Mouse (Mus musculus) lung, postnatal 0 days (tissue): Measurements from ENCODE around the gene Polrmt. TPM values are rescaled to one million over a fixed set of nuclear protein-coding genes. Genes with fewer than 3 reads are reported as not detected.
"Not testable (repeated sequence)": the region's sequence is repeated elsewhere in the genome, so short reads cannot be mapped to it uniquely, and the experiment has no call there.

Source experiments
- ATAC-seq: fragments of 200-750 bp; cut with Nextera tagmentation; 2 replicates; pipeline ENCODE4 v1.8.0; 2017; ENCODE audit warnings: moderate library complexity
- DNase-seq: peaks from one replicate; pipeline ENCODE4 v3.0.0-alpha.2; 2016; ENCODE audit warnings: low spot score
- H3K27ac ChIP-seq: fragments of 300-500 bp; sonication (generic); 2 replicates; pipeline ENCODE4 v1.5.1; 2014; ENCODE audit warnings: antibody characterized with exemption, mild to moderate bottlenecking, low read length, mixed read lengths
- H3K27me3 ChIP-seq: fragments of 300-500 bp; sonication (generic); replicated peaks from 2 replicates; pipeline ENCODE4 v1.6.1; 2014; ENCODE audit warnings: low read length, mixed read lengths; ENCODE audit not compliant: insufficient read depth
- H3K36me3 ChIP-seq: fragments of 300-500 bp; sonication (generic); 2 replicates; pipeline ENCODE4 v1.6.1; 2014; ENCODE audit warnings: low read length, mixed read lengths; ENCODE audit not compliant: insufficient read depth
- H3K4me1 ChIP-seq: fragments of 300-500 bp; sonication (generic); 2 replicates; pipeline ENCODE4 v1.6.1; 2014; ENCODE audit warnings: antibody characterized with exemption, low read depth, low read length, mixed read lengths; ENCODE audit not compliant: insufficient read depth
- H3K4me2 ChIP-seq: fragments of 300-500 bp; sonication (generic); replicated peaks from 2 replicates; pipeline ENCODE4 v1.6.1; 2014; ENCODE audit warnings: low read depth, mild to moderate bottlenecking, low read length, moderate library complexity, mixed read lengths
- H3K4me3 ChIP-seq: fragments of 300-500 bp; sonication (generic); 2 replicates; pipeline ENCODE4 v1.5.1; 2014; ENCODE audit warnings: low read depth, low read length
- H3K9ac ChIP-seq: fragments of 300-500 bp; sonication (generic); replicated peaks from 2 replicates; pipeline ENCODE4 v1.6.1; 2014; ENCODE audit warnings: low read depth, mild to moderate bottlenecking
- H3K9me3 ChIP-seq: fragments of 300-500 bp; sonication (generic); 2 replicates; pipeline ENCODE4 v1.6.1; 2016; ENCODE audit warnings: low read length, mixed read lengths
- CTCF ChIP-seq: IDR thresholded peaks from 2 replicates; pipeline ENCODE4 v1.5.1; 2016; ENCODE audit warnings: antibody characterized with exemption, mild to moderate bottlenecking
- EP300 ChIP-seq: IDR thresholded peaks from 2 replicates; pipeline ENCODE4 v1.6.1; 2016; ENCODE audit warnings: antibody characterized with exemption, mild to moderate bottlenecking, control low read depth
- WGBS: fragments of 180-500 bp; shearing (Covaris S2); extraction: QIAGEN DNeasy Blood & Tissue Kit; methylation state at CpG from one replicate; pipeline ENCODE4 v1.1.7; 2014; 5-methylcytosine and 5-hydroxymethylcytosine counted together
- polyA plus RNA-seq: library from polyadenylated mRNA; unstranded; fragments of >200 nt; fragmentation: Nextera tagmentation; extraction: Ambion mirVana; gene quantifications from 2 replicates; pipeline ENCODE4 v1.2.1, GENCODE M21; 2015

The Polrmt gene
- polyA plus RNA-seq, 1 experiment from 2014 or later: 22.4 TPM

DNA sequence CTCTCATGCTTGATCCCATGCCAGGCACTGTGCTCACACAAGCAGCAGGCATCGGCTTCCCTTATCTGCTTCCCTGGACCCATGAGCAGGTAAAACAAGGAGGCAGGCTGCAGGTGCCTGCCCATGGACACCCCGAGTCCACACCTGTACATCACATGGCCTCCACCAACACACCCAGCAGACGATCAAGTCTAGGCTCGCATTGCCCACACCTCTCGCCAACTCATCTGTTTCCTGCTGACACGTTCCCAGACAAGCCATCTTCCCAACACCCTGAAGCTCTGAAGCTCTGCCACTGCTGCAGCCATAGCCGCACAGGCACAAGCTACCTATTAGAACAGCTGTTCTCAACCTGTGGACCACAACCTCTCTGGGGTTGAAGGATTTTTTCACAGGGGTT lies 17.9 kb upstream of the Polrmt start:
- TF ChIP-seq CTCF (no peak), EP300 (no peak)
- Histone ChIP-seq H3K9me3 (no peaks in the 10 kb centered on the region), H3K4me2 (no peak overlapping the region), H3K4me3 (no peak overlapping the region), H3K9ac (no peak overlapping the region), H3K27ac (no peak overlapping the region), H3K27me3 (no peaks in the 10 kb centered on the region), H3K4me1 (peaks cover 8% of the 10 kb centered on the region), H3K36me3 (peaks cover 9% of the 10 kb centered on the region)
- no peak for ATAC-seq
- 67% methylated on average over 7 of the region's 7 CpGs for WGBS
- DNase-seq: no peak

DNA sequence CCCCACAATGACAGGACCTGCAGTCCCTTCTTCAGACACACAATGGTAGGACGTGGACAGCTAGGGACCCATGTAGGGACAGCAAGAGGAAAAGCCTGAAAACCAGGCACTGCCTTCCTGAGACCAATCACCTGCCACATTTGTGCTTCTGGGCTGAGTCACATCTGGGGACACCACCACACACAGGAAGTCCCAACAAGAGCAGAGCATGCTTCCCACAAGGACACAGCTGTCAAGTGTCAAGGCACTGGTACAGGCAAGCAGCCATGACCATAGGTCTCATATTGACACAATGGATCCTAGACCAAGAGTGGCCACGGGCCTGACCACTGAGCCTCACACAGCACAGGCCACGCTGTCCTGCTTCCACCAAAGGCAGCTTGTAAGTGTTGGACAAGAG lies 16.5 kb upstream of the Polrmt start:
- no peak overlapping the region for H3K9ac ChIP-seq
- 79% methylated on average over 3 of the region's 3 CpGs for WGBS

GRCm38 (mm10) chr10:79760603-79761143 lies 14.3 kb upstream of the Polrmt start:
- H3K4me2 ChIP-seq: no peak overlapping the region
- 92% methylated on average over 11 of the region's 11 CpGs for WGBS
- no peaks in the 10 kb centered on the region for H3K9me3 ChIP-seq
- no peak for TF ChIP-seq EP300
- TF ChIP-seq CTCF: no peak
- no peak overlapping the region for H3K4me3 ChIP-seq
- ATAC-seq (no peak), DNase-seq (no peak)
- H3K36me3 ChIP-seq: peaks cover 19% of the 10 kb centered on the region
- H3K27ac ChIP-seq: no peak overlapping the region
- H3K4me1 ChIP-seq: peaks cover 2% of the 10 kb centered on the region; the same call in 1 of the 2 replicates
- H3K9ac ChIP-seq: no peak overlapping the region
- no peaks in the 10 kb centered on the region for H3K27me3 ChIP-seq

More for the DNA sequence above, 16.5 kb upstream of the Polrmt start:
- ATAC-seq (no peak), DNase-seq (no peak)
- no peak overlapping the region for H3K4me3 ChIP-seq
- H3K9me3 ChIP-seq: no peaks in the 10 kb centered on the region
- no peak for TF ChIP-seq EP300
- TF ChIP-seq CTCF: no peak
- no peak overlapping the region for H3K4me2 ChIP-seq
- H3K27ac ChIP-seq: no peak overlapping the region
- peaks cover 8% of the 10 kb centered on the region for H3K4me1 ChIP-seq
- peaks cover 19% of the 10 kb centered on the region for H3K36me3 ChIP-seq
- H3K27me3 ChIP-seq: no peaks in the 10 kb centered on the region

DNA sequence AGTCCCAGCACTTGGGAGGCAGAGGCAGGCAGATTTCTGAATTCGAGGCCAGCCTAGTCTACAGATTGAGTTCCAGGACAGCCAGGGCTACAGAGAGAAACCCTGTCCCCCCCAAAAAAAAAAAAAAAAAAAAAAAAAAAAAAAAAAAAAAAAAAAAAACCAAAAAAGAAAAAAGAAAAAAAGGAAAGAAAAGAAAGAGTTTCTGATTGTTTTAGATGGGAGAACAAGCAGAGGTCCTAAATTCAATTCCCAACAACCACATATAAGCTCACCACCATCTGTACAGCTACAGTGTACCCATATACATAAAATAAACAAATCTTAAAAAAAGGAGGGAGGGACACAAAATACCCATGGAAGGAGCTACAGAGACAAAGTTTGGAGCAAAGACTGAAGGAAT lies 13.3 kb upstream of the Polrmt start:
- H3K4me3 ChIP-seq, H3K9me3 ChIP-seq, ATAC-seq, H3K27ac ChIP-seq, H3K27me3 ChIP-seq, H3K9ac ChIP-seq, DNase-seq, H3K4me1 ChIP-seq, H3K4me2 ChIP-seq: not testable (repeated sequence)
- H3K36me3 ChIP-seq: peaks cover 19% of the 10 kb centered on the region
- WGBS: 86% methylated on average over 1 of the region's 1 CpGs

DNA sequence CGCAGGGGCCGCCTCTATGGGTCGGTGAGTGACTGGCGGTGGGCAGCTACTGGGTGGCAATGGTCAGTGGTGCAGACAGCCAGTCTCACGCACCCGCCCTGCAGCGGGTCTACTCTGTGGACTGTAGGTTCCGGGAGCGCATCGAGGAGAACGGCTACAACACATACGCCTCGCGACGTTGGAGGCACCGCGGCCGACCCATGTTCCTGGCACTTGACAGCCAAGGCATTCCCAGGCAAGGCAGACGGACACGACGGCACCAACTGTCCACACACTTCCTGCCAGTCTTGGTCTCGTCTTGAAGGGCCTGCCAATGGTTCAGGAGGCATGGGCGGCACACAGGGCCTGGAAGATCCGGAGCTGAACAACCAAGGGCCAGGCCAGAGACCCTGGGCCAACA lies 10.3 kb upstream of the Polrmt start:
- H3K9ac ChIP-seq: no peak overlapping the region
- no peak overlapping the region for H3K4me3 ChIP-seq
- no peak for DNase-seq
- no peaks in the 10 kb centered on the region for H3K9me3 ChIP-seq
- H3K27me3 ChIP-seq: no peaks in the 10 kb centered on the region
- no peaks in the 10 kb centered on the region for H3K4me1 ChIP-seq
- ATAC-seq: no peak
- H3K4me2 ChIP-seq: no peak overlapping the region
- H3K36me3 ChIP-seq: peaks cover 16% of the 10 kb centered on the region
- TF ChIP-seq EP300 (no peak), CTCF (no peak)
- H3K27ac ChIP-seq: no peak overlapping the region
- 84% methylated on average over 24 of the region's 24 CpGs for WGBS

- peaks cover 10% of the 10 kb centered on the region; the same call in 1 of the 2 replicates for H3K36me3 ChIP-seq
- ATAC-seq: no peak
These were observed 9.5 kb upstream of the Polrmt start for GRCm38 (mm10) chr10:79755854-79756253.

More at GRCm38 (mm10) chr10:79755854-79756253, 9.5 kb upstream of the Polrmt start:
- Histone ChIP-seq H3K27ac (no peak overlapping the region), H3K4me3 (no peak overlapping the region), H3K9ac (no peak overlapping the region), H3K4me1 (no peaks in the 10 kb centered on the region), H3K4me2 (no peak overlapping the region), H3K9me3 (no peaks in the 10 kb centered on the region), H3K27me3 (no peaks in the 10 kb centered on the region)
- 78% methylated on average over 3 of the region's 3 CpGs for WGBS
- no peak for DNase-seq
- TF ChIP-seq CTCF (no peak), EP300 (no peak)
